Mouse (Mus musculus) G1E (cell line): Measurements from ENCODE around the gene Tmem53. TPM values are rescaled to one million over a fixed set of nuclear protein-coding genes. Genes with fewer than 3 reads are reported as not detected.
"Not testable (repeated sequence)": the region's sequence is repeated elsewhere in the genome, so short reads cannot be mapped to it uniquely, and the experiment has no call there.

Source experiments
- ATAC-seq: 2 replicates; pipeline ENCODE4 v1.8.0; 2016; ENCODE audit warnings: mild to moderate bottlenecking; ENCODE audit not compliant: insufficient number of reproducible peaks, poor library complexity, low FRiP score, severe bottlenecking; ENCODE audit errors: extremely low read depth
- DNase-seq: peaks from one replicate; pipeline ENCODE4 v3.0.0; 2012; ENCODE audit warnings: low spot score
- H3K27me3 ChIP-seq: 2 replicates; pipeline ENCODE4 v1.6.1; 2012; ENCODE audit warnings: mild to moderate bottlenecking, low read length, inconsistent platforms; ENCODE audit not compliant: insufficient read depth
- H3K36me3 ChIP-seq: replicated peaks from 2 replicates; pipeline ENCODE3; 2012; ENCODE audit warnings: mild to moderate bottlenecking, inconsistent platforms
- H3K4me1 ChIP-seq: 2 replicates; pipeline ENCODE4 v1.6.1; 2012; ENCODE audit warnings: low read depth, low read length, inconsistent platforms, mixed read lengths; ENCODE audit not compliant: insufficient read depth
- H3K4me3 ChIP-seq: 2 replicates; pipeline ENCODE4 v1.5.1; 2012; ENCODE audit warnings: low read depth, mild to moderate bottlenecking, inconsistent platforms, low read length, moderate library complexity, mixed read lengths
- H3K9me3 ChIP-seq: replicated peaks from 2 replicates; pipeline ENCODE4 v1.6.1; 2012; ENCODE audit warnings: inconsistent platforms
- CTCF ChIP-seq: IDR thresholded peaks from 2 replicates; pipeline ENCODE4 v1.5.1; 2012; ENCODE audit warnings: low read depth, low read length, inconsistent platforms, mixed read lengths
- GATA1 ChIP-seq: IDR thresholded peaks from 2 replicates; pipeline ENCODE4 v1.6.1; 2012; ENCODE audit warnings: borderline replicate concordance, low read length, inconsistent platforms, mixed read lengths
- GATA2 ChIP-seq: IDR thresholded peaks from 2 replicates; pipeline ENCODE4 v1.6.1; 2012; ENCODE audit warnings: low read depth, low read length, inconsistent platforms, borderline replicate concordance
- POLR2AphosphoS5 ChIP-seq: IDR thresholded peaks from 2 replicates; pipeline ENCODE4 v1.6.1; 2012; ENCODE audit warnings: low read depth, low read length, inconsistent platforms; ENCODE audit not compliant: insufficient replicate concordance
- TAL1 ChIP-seq: conservative IDR thresholded peaks from 2 replicates; pipeline ENCODE4 v1.6.1; 2012; ENCODE audit warnings: low read depth, low read length, inconsistent platforms, mixed read lengths
- polyA plus RNA-seq: library from polyadenylated mRNA; stranded (reverse); fragments of >175 nt; gene quantifications from 2 replicates; pipeline ENCODE4 v1.2.3, GENCODE M21; 2012
- total RNA-seq, 2 experiments: library from RNA; stranded (forward) in 1 of 2; stranded (reverse) in 1 of 2; fragments of 200-1000 nt in 1 of 2; fragments of >200 nt in 1 of 2; fragmentation: Nextera tagmentation in 1 of 2; gene quantifications; 2 replicates each; pipeline ENCODE4 v1.2.3; 2014 to 2017

The Tmem53 gene
- total and polyA plus RNA-seq, 3 experiments = 0.08 to 0.90 (median 0.16) TPM

DNA sequence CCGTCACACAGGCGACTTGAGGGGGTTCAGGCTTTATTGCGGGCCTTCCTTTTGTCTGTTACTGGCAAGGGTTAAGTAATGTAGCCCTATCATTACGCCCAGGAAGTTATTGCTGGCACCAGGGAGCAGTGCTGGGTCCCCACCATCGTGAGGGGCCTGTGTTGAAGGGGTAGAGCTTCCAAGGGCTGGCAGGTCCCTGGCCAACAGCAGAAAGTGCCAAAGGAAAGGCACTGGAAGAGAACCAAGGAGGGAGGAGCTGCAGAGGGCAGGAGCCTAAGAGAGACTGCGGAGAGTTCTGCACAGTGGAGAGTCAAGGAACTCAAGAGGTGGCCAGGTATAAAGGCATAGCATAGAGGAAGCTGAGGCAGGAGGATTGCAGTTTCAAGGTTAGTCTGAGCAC, 2.9 kb downstream of the Tmem53 start:
- ATAC-seq (no peak), DNase-seq (no peak)
- H3K9me3 ChIP-seq = no peaks in the 10 kb centered on the region
- H3K4me3 ChIP-seq = no peak overlapping the region
- H3K4me1 ChIP-seq = peaks cover 15% of the 10 kb centered on the region
- TF ChIP-seq POLR2AphosphoS5 = no peak
- TF ChIP-seq CTCF = no peak
- no peak for TF ChIP-seq TAL1
- TF ChIP-seq GATA1 = no peak
- no peak for TF ChIP-seq GATA2
- no peaks in the 10 kb centered on the region for H3K36me3 ChIP-seq
- peaks cover 30% of the 10 kb centered on the region for H3K27me3 ChIP-seq

DNA sequence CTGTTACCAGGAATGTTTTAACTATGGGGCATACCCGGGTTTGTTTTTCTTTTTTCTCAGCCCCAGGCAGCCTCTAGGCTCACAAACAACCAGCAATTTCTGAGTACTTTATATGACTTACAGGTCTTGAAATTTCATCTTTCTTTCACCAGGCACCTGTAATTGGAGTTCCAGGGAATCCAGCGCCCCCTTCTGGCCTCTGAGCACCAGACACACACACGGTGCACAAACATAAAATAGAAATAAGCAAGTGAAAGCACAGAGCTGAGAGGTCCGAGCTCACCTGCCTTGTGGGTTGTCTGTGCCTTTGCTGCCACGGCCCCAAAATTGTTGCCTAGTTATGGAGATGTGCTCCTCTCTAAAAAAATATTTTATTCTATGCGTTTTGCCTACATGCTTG, 8.2 kb downstream of the Tmem53 start:
- ATAC-seq, H3K4me1 ChIP-seq, H3K9me3 ChIP-seq, DNase-seq, H3K4me3 ChIP-seq, H3K36me3 ChIP-seq: not testable (repeated sequence)
- H3K27me3 ChIP-seq = peaks cover 15% of the 10 kb centered on the region

DNA sequence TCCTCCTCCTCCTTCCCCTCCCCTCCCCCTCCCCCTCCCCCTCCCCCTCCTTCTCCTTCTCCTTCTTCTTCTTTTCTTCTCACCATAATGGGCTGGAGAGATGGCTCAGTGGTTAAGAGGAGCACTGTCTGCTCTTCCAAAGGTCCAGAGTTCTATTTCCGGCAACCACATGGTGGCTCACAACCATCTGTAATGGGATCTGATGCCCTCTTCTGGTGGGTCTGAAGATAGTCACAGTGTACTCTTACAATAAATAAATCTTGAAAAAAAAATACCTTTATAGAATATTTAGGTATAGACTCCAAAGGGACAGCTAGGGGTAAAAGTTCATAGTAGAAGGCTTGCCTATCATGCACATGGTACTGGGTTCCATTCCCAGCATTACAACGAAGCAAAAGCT, 9.5 kb downstream of the Tmem53 start:
- Histone ChIP-seq H3K4me1 (peaks cover 5% of the 10 kb centered on the region), H3K27me3 (peaks cover 10% of the 10 kb centered on the region), H3K9me3 (no peaks in the 10 kb centered on the region), H3K36me3 (no peaks in the 10 kb centered on the region), H3K4me3 (no peak overlapping the region)
- no peak for ATAC-seq
- TF ChIP-seq GATA1 = no peak
- TF ChIP-seq CTCF = no peak
- no peak for TF ChIP-seq GATA2
- no peak for TF ChIP-seq POLR2AphosphoS5
- no peak for TF ChIP-seq TAL1
- no peak for DNase-seq

DNA sequence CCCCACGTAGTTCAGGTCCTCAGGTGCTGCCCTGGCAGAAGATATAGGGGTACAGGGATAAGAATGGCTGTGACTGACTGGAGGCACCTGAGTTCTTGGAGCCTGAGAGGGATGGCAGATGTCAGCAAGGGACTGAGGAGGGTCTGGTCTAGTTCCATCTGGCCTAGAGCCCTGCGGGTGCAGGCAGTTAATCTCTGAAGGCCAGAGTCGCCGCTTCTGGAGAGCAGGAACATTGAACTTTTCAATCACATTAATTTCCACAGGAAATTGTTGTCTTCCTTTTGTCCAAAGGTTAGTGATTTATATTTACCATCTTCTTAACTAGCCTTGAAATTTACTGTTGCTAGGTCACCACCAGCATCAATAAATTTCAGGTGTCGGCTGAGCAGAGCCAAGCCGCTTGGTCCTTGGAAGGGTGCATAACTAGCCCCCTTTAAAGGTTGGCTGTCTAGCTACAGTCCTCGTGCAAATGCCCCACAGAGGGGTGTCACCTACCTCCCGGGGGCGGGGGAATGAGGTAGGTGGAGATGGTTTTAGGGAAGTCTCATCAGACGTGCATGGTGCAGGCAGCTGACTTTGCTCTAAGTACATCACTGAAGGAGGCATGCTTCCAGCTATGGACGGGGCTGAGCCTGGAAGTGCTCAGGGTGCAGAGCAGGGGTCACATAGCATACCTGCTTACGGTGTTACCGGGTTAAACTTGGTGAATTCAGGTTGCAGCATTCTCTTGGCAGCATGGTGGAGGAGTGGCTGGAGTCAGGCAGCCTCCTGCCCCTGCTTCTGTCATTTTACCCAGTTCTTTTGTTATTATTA, 10.6 kb downstream of the Tmem53 start:
- TF ChIP-seq GATA1 (no peak), TAL1 (no peak), GATA2 (no peak), CTCF (no peak), POLR2AphosphoS5 (no peak)
- H3K36me3 ChIP-seq = no peaks in the 10 kb centered on the region
- DNase-seq (no peak), ATAC-seq (no peak)
- H3K27me3 ChIP-seq = peaks cover 9% of the 10 kb centered on the region
- H3K4me1 ChIP-seq = peaks cover 5% of the 10 kb centered on the region
- H3K9me3 ChIP-seq = no peaks in the 10 kb centered on the region
- no peak overlapping the region for H3K4me3 ChIP-seq

DNA sequence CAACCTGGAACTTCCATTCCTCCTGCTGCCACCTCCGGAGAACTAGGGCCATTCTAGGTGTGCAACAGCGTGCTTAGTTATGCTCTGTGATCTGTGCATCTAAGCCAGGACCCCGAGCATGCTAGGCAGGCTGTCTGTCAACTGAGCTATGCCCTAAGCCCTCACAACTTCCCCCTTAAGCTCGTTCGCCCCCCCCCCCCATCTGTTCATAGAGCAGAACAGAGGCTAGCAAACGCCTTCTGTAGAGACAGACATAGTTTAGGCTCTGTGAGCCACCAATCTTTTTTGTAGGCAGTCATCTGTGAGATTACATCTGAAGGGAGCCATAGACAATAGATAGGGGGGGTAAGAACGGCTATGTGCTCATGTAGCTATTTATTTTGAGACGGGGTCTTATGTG, 11.2 kb downstream of the Tmem53 start:
- ATAC-seq (no peak), DNase-seq (no peak)
- Histone ChIP-seq H3K36me3 (no peaks in the 10 kb centered on the region), H3K4me1 (peaks cover 5% of the 10 kb centered on the region), H3K4me3 (no peak overlapping the region), H3K9me3 (no peaks in the 10 kb centered on the region), H3K27me3 (peaks cover 9% of the 10 kb centered on the region)
- TF ChIP-seq CTCF (no peak), POLR2AphosphoS5 (no peak)

DNA sequence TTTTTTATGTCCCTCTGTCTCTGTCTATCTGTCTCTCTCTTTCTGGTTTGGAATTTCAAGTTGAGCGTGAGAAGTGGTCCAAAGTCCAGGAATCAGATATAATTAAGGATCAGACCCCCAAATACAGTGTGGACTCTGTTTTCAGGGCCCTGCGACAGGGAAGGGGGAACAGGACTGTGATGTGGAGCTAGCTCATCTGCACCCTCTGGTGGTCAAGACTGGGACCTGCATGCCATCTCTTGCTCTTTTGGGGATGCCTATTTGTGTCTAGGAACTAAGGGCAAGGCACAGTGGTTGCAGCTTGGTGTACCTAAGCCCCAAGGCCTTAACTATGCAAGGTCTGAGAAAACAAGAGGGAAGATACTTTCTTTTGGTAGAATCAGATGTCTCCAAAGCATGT, 15.5 kb downstream of the Tmem53 start:
- DNase-seq = peak; percentile 42
- H3K4me1 ChIP-seq = peaks cover 3% of the 10 kb centered on the region
- H3K27me3 ChIP-seq = peaks cover 9% of the 10 kb centered on the region; the same call in 1 of the 2 replicates
- no peak overlapping the region for H3K4me3 ChIP-seq
- ATAC-seq = no peak; the same call in 1 of the 2 replicates
- TF ChIP-seq CTCF (peak; percentile 99), GATA1 (no peak)
- peaks cover 20% of the 10 kb centered on the region for H3K36me3 ChIP-seq
- no peaks in the 10 kb centered on the region for H3K9me3 ChIP-seq

DNA sequence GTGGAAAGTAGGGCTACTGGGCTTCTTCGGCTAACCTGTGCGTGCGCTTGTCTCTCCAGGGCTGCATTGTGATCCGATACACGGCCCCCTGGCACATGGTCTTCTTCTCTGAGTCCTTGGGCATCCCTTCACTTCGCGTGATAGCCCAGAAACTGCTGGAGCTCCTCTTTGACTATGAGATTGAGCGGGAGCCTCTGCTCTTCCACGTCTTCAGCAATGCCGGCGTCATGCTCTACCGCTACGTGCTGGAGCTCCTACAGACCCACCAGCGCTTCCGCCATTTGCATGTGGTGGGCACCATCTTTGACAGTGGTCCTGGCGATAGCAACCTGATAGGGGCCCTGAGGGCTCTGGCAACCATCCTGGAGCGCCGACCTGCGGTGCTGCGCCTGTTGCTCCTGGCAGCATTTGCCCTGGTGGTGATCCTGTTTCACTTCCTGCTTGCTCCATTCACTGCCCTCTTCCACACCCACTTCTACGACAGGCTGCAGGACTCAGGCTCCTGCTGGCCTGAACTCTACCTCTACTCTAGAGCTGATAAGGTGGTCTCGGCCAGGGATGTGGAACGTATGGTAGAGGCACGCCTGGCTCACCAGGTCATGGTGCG, 16.2 kb downstream of the Tmem53 start:
- no peak overlapping the region for H3K4me3 ChIP-seq
- no peak for DNase-seq
- no peaks in the 10 kb centered on the region for H3K9me3 ChIP-seq
- H3K4me1 ChIP-seq = peaks cover 3% of the 10 kb centered on the region; the same call in 1 of the 2 replicates
- TF ChIP-seq CTCF = no peak
- peaks cover 27% of the 10 kb centered on the region for H3K36me3 ChIP-seq
- no peak for ATAC-seq
- peaks cover 9% of the 10 kb centered on the region; the same call in 1 of the 2 replicates for H3K27me3 ChIP-seq
